Mouse (Mus musculus): Measurements from ENCODE around the gene Sntn.

Gene Sntn

GRCm38 (mm10) chr14:13670576-13670975, at the start of gene Sntn:
Gene Sntn, plus strand, starts transcription at chr14:13670876.
- DNase-seq (ENCODE audit: low spot score) = no peak

GRCm38 (mm10) chr14:13649865-13650264, 20.8 kb upstream of the Sntn start:
- no peak for DNase-seq (ENCODE audit: low spot score)

GRCm38 (mm10) chr14:13651039-13651438, 19.6 kb upstream of the Sntn start:
- DNase-seq (ENCODE audit: low spot score) = no peak

- DNase-seq (ENCODE audit: low spot score) = no peak
Observed at GRCm38 (mm10) chr14:13651541-13652298, 19.0 kb upstream of the Sntn start.

- DNase-seq (ENCODE audit: low spot score) = no peak
Observed at GRCm38 (mm10) chr14:13686716-13687115, 16.0 kb downstream of the Sntn start.

DNA sequence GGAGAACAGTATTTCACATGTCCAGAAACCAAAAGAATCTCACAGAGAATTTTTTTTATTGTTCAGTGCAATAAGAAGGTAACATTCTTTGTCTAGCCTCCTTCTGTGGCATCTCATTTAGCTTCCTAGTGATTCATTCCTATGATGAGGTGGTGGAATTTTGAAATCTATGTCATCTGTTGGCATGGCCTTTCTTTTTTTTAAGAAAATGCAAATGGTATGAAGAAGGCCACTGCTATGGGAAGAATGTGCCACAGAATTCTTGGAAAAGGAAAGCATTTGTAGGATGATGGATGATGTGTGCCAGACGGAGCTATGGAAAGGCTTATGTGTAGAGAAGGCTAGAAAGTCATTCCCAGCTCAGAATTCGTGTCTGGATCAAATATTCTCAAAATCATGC, 19.8 kb downstream of the Sntn start:
- DNase-seq (ENCODE audit: low spot score) = no peak

- DNase-seq (ENCODE audit: low spot score) = no peak
Observed at GRCm38 (mm10) chr14:13732263-13732662, 61.6 kb downstream of the Sntn start.

Data from layer of hippocampus, adult 9-10 months (tissue).